Mouse (Mus musculus): ENCODE measurements around the gene Gm5930. TPM values are rescaled to one million over a fixed set of nuclear protein-coding genes. Genes with fewer than 3 reads are reported as not detected.

The Gm5930 gene
- polyA plus RNA-seq (2012; rRNA removed) = not detected in 2 replicates

DNA sequence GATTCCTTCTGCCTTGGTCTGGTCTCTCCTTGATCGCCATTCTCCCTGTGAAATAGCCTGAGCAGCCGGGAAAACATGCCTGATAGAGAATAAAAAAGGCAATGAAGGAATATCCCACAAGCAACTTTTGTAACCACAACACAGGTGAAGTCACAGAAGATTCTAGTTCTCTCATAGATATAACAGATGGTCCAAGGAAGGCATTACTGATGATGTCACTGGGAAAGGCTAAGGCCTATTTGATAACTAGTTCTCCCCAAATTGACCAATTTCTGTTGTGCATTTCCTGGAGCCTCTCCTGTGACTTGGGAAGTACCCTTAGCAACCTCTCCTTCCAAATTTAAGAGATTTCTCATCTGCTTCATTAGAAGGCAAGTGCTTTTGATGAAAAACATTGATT is at the start of gene Gm5930:
TSS of gene Gm5930 (minus strand) at position 101 of the 400 bp plus-strand sequence.

DNA sequence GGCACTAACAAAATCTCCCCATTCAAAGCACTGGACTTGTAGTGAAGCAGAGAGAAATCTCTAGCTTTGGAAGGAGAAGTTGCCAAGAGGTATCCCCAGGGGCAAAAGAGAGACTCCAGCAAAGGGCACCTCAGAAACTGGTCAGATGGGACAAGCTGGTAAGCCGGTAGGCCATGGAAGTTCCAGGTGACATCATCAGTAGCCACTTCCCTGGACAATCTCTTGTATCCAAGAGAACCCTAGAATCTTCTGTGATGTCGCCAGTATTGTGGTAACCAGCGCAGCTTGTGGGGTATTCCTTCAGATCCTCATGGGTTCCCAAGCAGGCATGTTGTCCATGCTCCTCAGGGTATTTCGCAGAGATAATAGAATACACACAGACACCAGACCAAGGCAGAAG is 26.7 kb upstream of the Gm5930 start, which contains the start of gene Gm8229:
TSS of gene Gm8229 (plus strand) at position 301 of the 400 bp plus-strand sequence.

GRCm38 (mm10) chr14:44285280-44285679 is 53.1 kb downstream of the Gm5930 start, which contains the start of gene Gm8220:
Gene Gm8220 (plus strand): TSS chr14:44285580.

Other genes with a start within 250 kb of the Gm5930 start
- gene Ear2, start 235.9 kb downstream of the Gm5930 start, polyA plus RNA-seq (2012; rRNA removed) = 0.34 and 0.48 TPM in 2 replicates
- not detected in 2 replicates for gene Gm3327, start 214.7 kb downstream of the Gm5930 start, polyA plus RNA-seq (2012; rRNA removed)
- gene Gm8212, start 140.9 kb downstream of the Gm5930 start, polyA plus RNA-seq (2012; rRNA removed) = not detected in 2 replicates
- gene 4930503E14Rik, start 125.3 kb downstream of the Gm5930 start, polyA plus RNA-seq (2012; rRNA removed) = not detected in 2 replicates
- gene Gm8220, start 53.0 kb downstream of the Gm5930 start, polyA plus RNA-seq (2012; rRNA removed) = not detected in 2 replicates
- gene Gm8229, start 26.8 kb upstream of the Gm5930 start, polyA plus RNA-seq (2012; rRNA removed) = 0.06 TPM in 2 replicates
- not detected in 2 replicates for gene Gm3371, start 72.1 kb upstream of the Gm5930 start, polyA plus RNA-seq (2012; rRNA removed)
- not detected in 2 replicates for gene Gm8232, start 95.1 kb upstream of the Gm5930 start, polyA plus RNA-seq (2012; rRNA removed)
- gene BC061237, start 153.9 kb upstream of the Gm5930 start, polyA plus RNA-seq (2012; rRNA removed) = 0.12 TPM in 1 of 2 replicates, not detected in the other
- gene Gm17093, start 179.7 kb upstream of the Gm5930 start, polyA plus RNA-seq (2012; rRNA removed) = not detected in 2 replicates
- gene Gm8247, start 244.6 kb upstream of the Gm5930 start, polyA plus RNA-seq (2012; rRNA removed) = 0.10 TPM in 1 of 2 replicates, not detected in the other